ENCODE assay signal across 8 mouse cellular contexts in genomic region chrX:100494068-100494978, GRCm38 (mm10). TPM values are rescaled to one million over a fixed set of nuclear protein-coding genes. Genes with fewer than 3 reads are reported as not detected.
DNase-seq lines count a peak whose midpoint lies in the region; ATAC-seq lines count a peak whose summit lies in the region.

Gene Igbp1, plus strand, starts transcription at chrX:100494291.

- ATAC-seq in hematopoietic stem cell, adult 5-6 weeks (replicated peaks in 1 of 2; ENCODE audit: insufficient read depth in 1 of 2, low FRiP score in 2 of 2, low TSS enrichment in 1 of 2, low read depth in 1 of 2, poor library complexity in 2 of 2, severe bottlenecking in 2 of 2): peak; percentile 97 to 98
- peak; percentile 97 for ATAC-seq in lung, embryonic 16.5 days (ENCODE audit: low read depth)

- H3K36me3 ChIP-seq in lung, embryonic 16.5 days (ENCODE audit: control insufficient read depth, insufficient read depth, low read length): no peaks in the 10 kb centered on the region

- no peaks in the 10 kb centered on the region for H3K9me3 ChIP-seq in lung, embryonic 16.5 days (ENCODE audit: control insufficient read depth, low read length)

- peak within 1 kb of the TSS; percentile 67 for H3K4me2 ChIP-seq in lung, embryonic 16.5 days (ENCODE audit: low read depth, low read length)

- peak within 1 kb of the TSS; percentile 70 for H3K4me3 ChIP-seq in lung, embryonic 16.5 days (ENCODE audit: low read length)

- peak within 1 kb of the TSS; percentile 59 for H3K27ac ChIP-seq in lung, embryonic 16.5 days (ENCODE audit: low read length)

- DNase-seq in MEL-GATA-1-ER (ENCODE audit: extremely low read depth, low read depth): peak; percentile 97
- peak; percentile 55 for DNase-seq in cerebellum, adult 8-10 months
- peak; percentile 88 for DNase-seq in forelimb bud, embryonic 11.5 days (ENCODE audit: low read depth, low spot score)
- peak; percentile 31 for DNase-seq in layer of hippocampus, adult 9-10 months (ENCODE audit: low spot score)
- peak; percentile 24 for DNase-seq in ovary, postnatal 10 days (ENCODE audit: low spot score)
- DNase-seq in thymus, postnatal 10 days (ENCODE audit: low spot score in 2 of 2): peak; percentile 43 to 60

- H3K4me1 ChIP-seq in lung, embryonic 16.5 days (replicated peaks; ENCODE audit: control insufficient read depth, insufficient read depth, low read length): no peaks in the 10 kb centered on the region

- peak within 1 kb of the TSS; percentile 75 for H3K9ac ChIP-seq in lung, embryonic 16.5 days (ENCODE audit: low read length)

- H3K27me3 ChIP-seq in lung, embryonic 16.5 days (ENCODE audit: control insufficient read depth, insufficient read depth, low read depth, low read length): no peaks in the 10 kb centered on the region

- WGBS in lung, embryonic 16.5 days: 17% methylated on average over 32 of the region's 32 CpGs

RNA-seq across cellular contexts. Expression of gene Igbp1, which starts in this region (rescaled TPM):
- 121 and 135 TPM in 2 replicates for total RNA-seq in hematopoietic stem cell, adult 5-6 weeks (2017)
- 37.4 and 39.5 TPM in 2 replicates for polyA plus RNA-seq in lung, embryonic 16.5 days (2015; fragmentation: Nextera tagmentation; extraction: Ambion mirVana)

Comparison
In these comparisons a context has a peak if more than half of its experiments do, and no peak if none do; other contexts are left out.
1. Peak in every context shown above with its lines: DNase-seq, ATAC-seq, H3K4me3 ChIP-seq and H3K27ac ChIP-seq.
2. DNase-seq: peak in every context shown above with its lines; median percentile 97 in MEL-GATA-1-ER; 88 in forelimb bud, embryonic 11.5 days; 55 in cerebellum, adult 8-10 months; 52 in thymus, postnatal 10 days; 31 in layer of hippocampus, adult 9-10 months; 24 in ovary, postnatal 10 days.